37 mouse cellular contexts compared by ENCODE assay signal in the genomic region with DNA sequence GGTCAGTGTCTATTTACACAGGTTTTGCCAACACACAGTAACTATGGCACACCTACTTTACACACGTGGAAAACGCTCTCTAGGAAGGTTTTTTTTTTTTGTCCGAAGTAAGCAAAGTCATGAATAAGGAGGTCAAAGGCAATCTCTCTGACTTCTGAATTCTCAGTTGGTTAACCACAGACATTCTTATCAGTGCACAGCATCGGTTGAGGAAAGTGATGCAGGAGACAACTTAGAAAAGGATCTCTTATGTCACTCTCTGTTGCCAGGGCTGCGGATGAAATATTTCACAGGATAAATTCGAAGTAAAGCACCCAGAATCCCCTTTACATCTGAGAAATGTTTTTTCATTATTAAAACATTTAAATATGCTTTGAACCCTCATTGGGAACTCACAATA. TPM values are rescaled to one million over a fixed set of nuclear protein-coding genes. Genes with fewer than 3 reads are reported as not detected.
A peak's percentile ranks its signal among the peaks of the same experiment; 100 is the strongest.
DNase-seq lines count a peak whose midpoint lies in the region; ATAC-seq and TF ChIP-seq lines count a peak whose summit lies in the region.
"Had no signal": no experiment of that assay in that cellular context is flagged by ENCODE, and none has a peak within 500 bp of the region (broad histone marks: within the 10 kb centered on the region; RNA-seq: fewer than 3 reads in every experiment).

No protein-coding gene starts in this region.

- H3K27me3 ChIP-seq in cerebellum, adult 2 months (ENCODE audit: control insufficient read depth, insufficient read depth, low read length) = no peaks in the 10 kb centered on the region
- H3K27me3 ChIP-seq: forebrain, embryonic 13.5 days; hindbrain, embryonic 15.5 days; intestine, embryonic 15.5 days; limb, embryonic 12.5 days; midbrain, embryonic 15.5 days; neural tube, embryonic 12.5 days had no signal

- peak; percentile 60 to 84 for ATAC-seq in hematopoietic stem cell, adult 5-6 weeks (replicated peaks in 1 of 2; ENCODE audit: insufficient read depth in 1 of 2, low FRiP score in 2 of 2, low TSS enrichment in 1 of 2, low read depth in 1 of 2, poor library complexity in 2 of 2, severe bottlenecking in 2 of 2)
- ATAC-seq: forebrain, embryonic 13.5 days; intestine, embryonic 15.5 days; liver, embryonic 12.5 days; liver, postnatal 0 days; midbrain, embryonic 15.5 days had no signal

- no peak overlapping the region for H3K27ac ChIP-seq in cerebellum, adult 2 months (ENCODE audit: insufficient read depth, low read length)
- H3K27ac ChIP-seq: forebrain, embryonic 13.5 days; hindbrain, embryonic 10.5 days; hindbrain, embryonic 15.5 days; intestine, embryonic 15.5 days; left cerebral cortex, adult 2 months; limb, embryonic 12.5 days; liver, embryonic 12.5 days; macrophage; midbrain, embryonic 10.5 days; midbrain, embryonic 15.5 days; neural tube, embryonic 12.5 days; stomach, postnatal 0 days had no signal

- H3K4me1 ChIP-seq in cerebellum, adult 2 months (ENCODE audit: control insufficient read depth, insufficient read depth, low read length) = no peaks in the 10 kb centered on the region
- H3K4me1 ChIP-seq: forebrain, embryonic 13.5 days; hindbrain, embryonic 10.5 days; hindbrain, embryonic 15.5 days; limb, embryonic 12.5 days; liver, embryonic 12.5 days; midbrain, embryonic 10.5 days; midbrain, embryonic 15.5 days; neural tube, embryonic 12.5 days had no signal

- H3K4me3 ChIP-seq in cerebellum, adult 2 months (replicated peaks; ENCODE audit: insufficient read depth, low read depth, low read length) = no peak overlapping the region
- H3K4me3 ChIP-seq: forebrain, embryonic 13.5 days; hindbrain, embryonic 10.5 days; hindbrain, embryonic 15.5 days; intestine, embryonic 15.5 days; left cerebral cortex, adult 2 months; limb, embryonic 12.5 days; liver, embryonic 12.5 days; midbrain, embryonic 10.5 days; midbrain, embryonic 15.5 days; neural tube, embryonic 12.5 days had no signal

- WGBS in cerebellum, adult 2 months = 77% methylated on average over 6 of the region's 6 CpGs

- DNase-seq in CD4-positive, CD25-positive, alpha-beta regulatory T cell, adult 2 months (ENCODE audit: low read depth, low spot score) = peak; percentile 32
- peak; percentile 35 for DNase-seq in T-cell, adult 2 months (ENCODE audit: low spot score)
- DNase-seq in naive thymus-derived CD4-positive, alpha-beta T cell, adult 2 months (ENCODE audit: low read depth) = peak; percentile 19
- no peak for DNase-seq in cerebellum, postnatal 14 days
- DNase-seq in cerebellum, adult 2 months = no peak
- no peak for DNase-seq in gastrocnemius, adult 8-10 months (ENCODE audit: low spot score in 2 of 2)
- DNase-seq: adrenal gland, adult 8-10 months; cerebellum, adult 11-12 months; cerebellum, postnatal 25 days; gastrocnemius, postnatal 14 days; heart, adult 18-20 months; kidney, adult 8-10 months; kidney, postnatal 10 days; layer of hippocampus, adult 9-11 months; liver, postnatal 0 days; lung, postnatal 10 days; right cerebral cortex, adult 18-20 months; spleen, adult 18-20 months; thymus, adult 18-20 months; thymus, postnatal 4 days had no signal

- TF ChIP-seq POLR2A in cerebellum, adult 2 months (IDR thresholded peaks at IDR 0.05; ENCODE audit: borderline replicate concordance, insufficient read depth, low read length) = no peak

- no peak for TF ChIP-seq CTCF in cerebellum, adult 2 months (IDR thresholded peaks at IDR 0.05; ENCODE audit: borderline replicate concordance, insufficient read depth, low read depth, low read length)

RNA-seq across cellular contexts. Expression of a gene that starts 0.5 kb away (rescaled TPM):
- total RNA-seq in hematopoietic stem cell, adult 5-6 weeks (2017) = 0.65 and 0.69 TPM in 2 replicates
- 0.17 TPM in 1 of 2 replicates, not detected in the other for polyA plus RNA-seq in cerebellum, adult 2 months (2012; rRNA removed)
- under 1 TPM in 2 of 4 experiments, not detected in 2; 0.15 to 0.47 TPM for total RNA-seq in gastrocnemius, adult 8-10 months (2022)
- total RNA-seq: left cerebral cortex, adult 2 months; left cerebral cortex, postnatal 25 days had no signal
- polyA plus RNA-seq: C2C12; embryonic facial prominence, embryonic 11.5 days; forebrain, embryonic 13.5 days; heart, embryonic 11.5 days; hindbrain, embryonic 10.5 days; hindbrain, embryonic 15.5 days; intestine, embryonic 15.5 days; limb, embryonic 12.5 days; liver, embryonic 12.5 days; midbrain, embryonic 10.5 days; midbrain, embryonic 15.5 days; neural tube, embryonic 12.5 days had no signal

RNA-seq across cellular contexts. Expression of a gene that starts 4.3 kb away (rescaled TPM):
- total RNA-seq in hematopoietic stem cell, adult 5-6 weeks (2017) = not detected in 2 replicates
- 12.8 and 17.8 TPM in 2 replicates for polyA plus RNA-seq in cerebellum, adult 2 months (2012; rRNA removed)
- total RNA-seq in gastrocnemius, adult 8-10 months (2022) = 100 to 1,000 TPM; 404 to 480 (median 430) TPM
- polyA plus RNA-seq: macrophage had no signal

RNA-seq across cellular contexts. Expression of a gene that starts 17.1 kb away (rescaled TPM):
- 60.2 and 62.2 TPM in 2 replicates for total RNA-seq in hematopoietic stem cell, adult 5-6 weeks (2017)
- 15.3 and 15.6 TPM in 2 replicates for polyA plus RNA-seq in cerebellum, adult 2 months (2012; rRNA removed)
- 10 to 100 TPM; 15.4 to 21.1 (median 18.4) TPM for total RNA-seq in gastrocnemius, adult 8-10 months (2022)

RNA-seq across cellular contexts. Expression of a gene that starts 21.3 kb away (rescaled TPM):
- 3.2 and 6.3 TPM in 2 replicates for total RNA-seq in hematopoietic stem cell, adult 5-6 weeks (2017)
- 0.64 and 0.65 TPM in 2 replicates for polyA plus RNA-seq in cerebellum, adult 2 months (2012; rRNA removed)
- under 1 TPM in 1 of 4 experiments, not detected in 3; 0.46 TPM for total RNA-seq in gastrocnemius, adult 8-10 months (2022)
- total RNA-seq: left cerebral cortex, adult 2 months; left cerebral cortex, postnatal 25 days had no signal

RNA-seq across cellular contexts. Expression of a gene that starts 49.4 kb away (rescaled TPM):
- 5.8 and 14.8 TPM in 2 replicates for total RNA-seq in hematopoietic stem cell, adult 5-6 weeks (2017)
- 32.1 and 37.6 TPM in 2 replicates for polyA plus RNA-seq in cerebellum, adult 2 months (2012; rRNA removed)
- total RNA-seq in gastrocnemius, adult 8-10 months (2022) = 1 to 10 TPM; 4.7 to 6.2 (median 5.6) TPM

Comparison
In these comparisons a context has a peak if more than half of its experiments do, and no peak if none do; other contexts are left out.
1. DNase-seq: peak in CD4-positive, CD25-positive, alpha-beta regulatory T cell, adult 2 months (single experiment), T-cell, adult 2 months (single experiment) and naive thymus-derived CD4-positive, alpha-beta T cell, adult 2 months (single experiment); none in cerebellum, postnatal 14 days (0 of 2), cerebellum, adult 2 months (0 of 2) and gastrocnemius, adult 8-10 months (0 of 2).
2. RNA of a gene that starts 4.3 kb away (total RNA-seq): 404 to 480 TPM in gastrocnemius, adult 8-10 months; not detected in hematopoietic stem cell, adult 5-6 weeks; every median in the first group is over 100 times any median in the second.